Mouse (Mus musculus) MEL (cell line): ENCODE measurements around the gene Cacna1s.

Source experiments
- CTCF ChIP-seq, 3 experiments: IDR thresholded peaks in 2 of 3; conservative IDR thresholded peaks in 1 of 3; 2 replicates each; pipeline ENCODE4 v1.5.1; 2011 to 2012; ENCODE audit warnings: low read length in 3 of 3, low read depth in 2 of 3, mild to moderate bottlenecking in 2 of 3, improper control_type of control experiment in 1 of 3, inconsistent platforms in 1 of 3, mixed read lengths in 1 of 3, moderate library complexity in 1 of 3; ENCODE audit not compliant: control insufficient read depth in 1 of 3, insufficient read depth in 1 of 3, poor library complexity in 1 of 3, severe bottlenecking in 1 of 3
- POLR2A ChIP-seq, 2 experiments: IDR thresholded peaks; 2 replicates each; pipeline ENCODE4 v1.6.1; 2011 to 2012; ENCODE audit warnings: low read length in 2 of 2, mild to moderate bottlenecking in 2 of 2, control low read depth in 1 of 2, improper control_type of control experiment in 1 of 2, low read depth in 1 of 2, moderate library complexity in 1 of 2; ENCODE audit not compliant: control insufficient read depth in 1 of 2, insufficient read depth in 1 of 2, poor library complexity in 1 of 2

- TF ChIP-seq POLR2A (IDR thresholded peaks at IDR 0.05; ENCODE audit: control insufficient read depth in 1 of 2, insufficient read depth in 1 of 2, low read depth in 1 of 2, low read length in 2 of 2, poor library complexity in 1 of 2) (no peak), CTCF (IDR thresholded peaks at IDR 0.05 in 2 of 3, conservative IDR thresholded peaks at IDR 0.05 in 1 of 3; ENCODE audit: control insufficient read depth in 1 of 3, insufficient read depth in 1 of 3, low read depth in 2 of 3, low read length in 3 of 3, poor library complexity in 1 of 3, severe bottlenecking in 1 of 3) (no peak)
Measured at GRCm38 (mm10) chr1:136119571-136120262, 67.2 kb downstream of the Cacna1s start.
